Mouse (Mus musculus): ENCODE results near the gene Rtn4. TPM values are rescaled to one million over a fixed set of nuclear protein-coding genes. Genes with fewer than 3 reads are reported as not detected.

Rtn4 gene
- polyA plus RNA-seq, 1 experiment, result 773 TPM

- Histone ChIP-seq H3K4me1 (ENCODE audit: control insufficient read depth, insufficient read depth, low read length) (peaks cover 5% of the 10 kb centered on the region; the same call in 1 of the 2 replicates), H3K27ac (ENCODE audit: insufficient read depth, low read length) (no peak overlapping the region), H3K4me3 (ENCODE audit: insufficient read depth, low read length) (no peak overlapping the region)
- TF ChIP-seq CTCF (IDR thresholded peaks at IDR 0.05; ENCODE audit: borderline replicate concordance, insufficient read depth, low read length) (no peak), POLR2A (IDR thresholded peaks at IDR 0.05; ENCODE audit: low read depth, low read length) (no peak)
Observed at GRCm38 (mm10) chr11:29772279-29772678, 79.5 kb downstream of the Rtn4 start.

DNA sequence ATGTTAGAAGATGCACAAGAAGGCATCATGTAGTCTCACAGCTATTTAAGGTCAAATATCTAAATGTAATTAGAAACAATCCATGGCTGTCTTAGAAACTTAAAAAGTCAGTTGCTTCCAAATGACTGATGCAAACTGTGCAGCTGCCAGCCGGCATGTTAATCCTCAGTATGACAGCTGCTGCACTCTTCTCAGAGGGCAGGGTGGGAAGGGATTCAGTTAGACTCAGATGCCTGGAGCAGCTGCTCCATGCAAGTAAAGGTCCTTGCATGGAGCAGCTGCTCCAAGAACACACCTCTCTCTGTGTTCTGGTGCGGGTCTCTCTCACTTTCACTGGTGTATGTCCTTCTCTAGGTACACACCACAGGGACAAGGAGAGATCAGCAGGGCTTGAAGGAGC lies 81.5 kb downstream of the Rtn4 start:
- Histone ChIP-seq H3K4me3 (ENCODE audit: insufficient read depth, low read length) (no peak overlapping the region), H3K27ac (ENCODE audit: insufficient read depth, low read length) (no peak overlapping the region), H3K4me1 (ENCODE audit: control insufficient read depth, insufficient read depth, low read length) (peaks cover 5% of the 10 kb centered on the region; the same call in 1 of the 2 replicates)
- TF ChIP-seq POLR2A (IDR thresholded peaks at IDR 0.05; ENCODE audit: low read depth, low read length), result no peak
- TF ChIP-seq CTCF (IDR thresholded peaks at IDR 0.05; ENCODE audit: borderline replicate concordance, insufficient read depth, low read length), result no peak

GRCm38 (mm10) chr11:29774760-29775159 lies 82.0 kb downstream of the Rtn4 start:
- no peak overlapping the region for H3K27ac ChIP-seq (ENCODE audit: insufficient read depth, low read length)
- TF ChIP-seq POLR2A (IDR thresholded peaks at IDR 0.05; ENCODE audit: low read depth, low read length), result no peak
- TF ChIP-seq CTCF (IDR thresholded peaks at IDR 0.05; ENCODE audit: borderline replicate concordance, insufficient read depth, low read length), result no peak
- H3K4me1 ChIP-seq (ENCODE audit: control insufficient read depth, insufficient read depth, low read length), result peaks cover 5% of the 10 kb centered on the region; the same call in 1 of the 2 replicates
- H3K4me3 ChIP-seq (ENCODE audit: insufficient read depth, low read length), result no peak overlapping the region

GRCm38 (mm10) chr11:29777964-29778363 lies 85.2 kb downstream of the Rtn4 start:
- no peak for TF ChIP-seq POLR2A (IDR thresholded peaks at IDR 0.05; ENCODE audit: low read depth, low read length)
- TF ChIP-seq CTCF (IDR thresholded peaks at IDR 0.05; ENCODE audit: borderline replicate concordance, insufficient read depth, low read length), result no peak
- Histone ChIP-seq H3K27ac (ENCODE audit: insufficient read depth, low read length) (no peak overlapping the region), H3K4me1 (ENCODE audit: control insufficient read depth, insufficient read depth, low read length) (no peaks in the 10 kb centered on the region)

GRCm38 (mm10) chr11:29778936-29779335 lies 86.2 kb downstream of the Rtn4 start:
- Histone ChIP-seq H3K4me3 (ENCODE audit: insufficient read depth, low read length) (no peak overlapping the region), H3K4me1 (ENCODE audit: control insufficient read depth, insufficient read depth, low read length) (no peaks in the 10 kb centered on the region), H3K27ac (ENCODE audit: insufficient read depth, low read length) (no peak overlapping the region)
- TF ChIP-seq POLR2A (IDR thresholded peaks at IDR 0.05; ENCODE audit: low read depth, low read length), result no peak
- no peak for TF ChIP-seq CTCF (IDR thresholded peaks at IDR 0.05; ENCODE audit: borderline replicate concordance, insufficient read depth, low read length)

More at GRCm38 (mm10) chr11:29777964-29778363, 85.2 kb downstream of the Rtn4 start:
- H3K4me3 ChIP-seq (ENCODE audit: insufficient read depth, low read length), result no peak overlapping the region

DNA sequence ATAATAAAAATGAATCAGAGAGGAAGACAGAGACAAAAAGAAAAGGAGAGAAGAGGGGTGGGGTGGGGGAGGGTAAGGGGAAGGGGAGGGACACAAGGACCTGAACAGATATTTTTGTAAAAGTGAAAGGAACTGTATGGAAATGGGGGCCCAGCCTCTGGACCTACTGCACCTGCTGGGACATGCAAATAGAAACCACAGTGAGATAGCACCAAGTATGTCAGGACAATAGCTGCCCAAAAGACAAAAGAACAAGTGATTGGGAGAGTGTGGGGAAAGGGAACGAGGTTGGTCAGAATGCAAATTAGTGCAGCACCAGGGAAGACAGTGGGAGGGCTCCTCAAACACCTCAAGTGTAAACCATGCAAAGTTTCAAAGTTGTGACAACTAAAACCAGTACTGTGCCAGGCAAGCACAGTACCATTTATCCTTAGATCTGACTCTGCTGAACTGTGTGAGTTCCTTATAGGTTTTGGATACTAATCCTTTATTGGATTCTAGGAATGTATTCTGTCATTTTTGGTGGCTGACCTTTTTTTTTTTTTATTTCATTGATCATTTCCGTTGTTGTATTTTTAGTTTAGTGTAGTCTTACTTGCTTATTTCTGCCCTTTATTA lies 86.8 kb downstream of the Rtn4 start:
- no peaks in the 10 kb centered on the region for H3K4me1 ChIP-seq (ENCODE audit: control insufficient read depth, insufficient read depth, low read length)
- H3K27ac ChIP-seq (ENCODE audit: insufficient read depth, low read length), result no peak overlapping the region
- no peak overlapping the region for H3K4me3 ChIP-seq (ENCODE audit: insufficient read depth, low read length)
- no peak for TF ChIP-seq CTCF (IDR thresholded peaks at IDR 0.05; ENCODE audit: borderline replicate concordance, insufficient read depth, low read length)
- TF ChIP-seq POLR2A (IDR thresholded peaks at IDR 0.05; ENCODE audit: low read depth, low read length), result no peak

DNA sequence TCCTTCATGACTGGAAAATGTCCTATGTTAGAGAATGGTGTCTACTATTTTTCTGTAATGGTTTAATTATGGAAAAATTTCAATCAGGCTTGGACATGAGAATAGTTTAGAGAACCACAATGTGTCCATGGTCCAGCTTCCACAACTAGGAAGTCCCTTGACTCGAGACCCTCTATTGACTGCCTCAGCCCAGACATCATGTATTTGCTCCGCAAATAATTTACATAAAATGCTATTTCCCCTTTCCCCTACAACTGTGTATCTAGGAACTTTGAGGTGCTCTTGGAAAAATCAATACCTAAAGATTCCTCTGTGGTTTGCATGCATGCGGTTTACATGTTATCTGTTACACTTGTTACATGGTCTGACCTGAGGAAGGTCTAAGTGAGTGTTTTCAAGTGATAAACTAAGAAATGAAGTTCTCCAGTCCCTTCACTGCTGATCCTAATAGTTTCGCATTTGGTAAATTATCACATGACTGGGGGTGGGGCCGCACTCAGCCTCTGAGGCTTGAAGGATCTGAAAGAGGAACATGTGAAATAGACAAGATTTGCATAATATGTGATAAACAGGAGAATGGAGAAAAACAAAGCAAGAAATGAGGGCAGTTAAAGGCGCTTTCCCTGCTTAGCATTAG lies 94.0 kb downstream of the Rtn4 start:
- TF ChIP-seq POLR2A (IDR thresholded peaks at IDR 0.05; ENCODE audit: low read depth, low read length) (no peak), CTCF (IDR thresholded peaks at IDR 0.05; ENCODE audit: borderline replicate concordance, insufficient read depth, low read length) (no peak)
- Histone ChIP-seq H3K4me3 (ENCODE audit: insufficient read depth, low read length) (no peak overlapping the region), H3K27ac (ENCODE audit: insufficient read depth, low read length) (no peak overlapping the region), H3K4me1 (ENCODE audit: control insufficient read depth, insufficient read depth, low read length) (no peaks in the 10 kb centered on the region)

DNA sequence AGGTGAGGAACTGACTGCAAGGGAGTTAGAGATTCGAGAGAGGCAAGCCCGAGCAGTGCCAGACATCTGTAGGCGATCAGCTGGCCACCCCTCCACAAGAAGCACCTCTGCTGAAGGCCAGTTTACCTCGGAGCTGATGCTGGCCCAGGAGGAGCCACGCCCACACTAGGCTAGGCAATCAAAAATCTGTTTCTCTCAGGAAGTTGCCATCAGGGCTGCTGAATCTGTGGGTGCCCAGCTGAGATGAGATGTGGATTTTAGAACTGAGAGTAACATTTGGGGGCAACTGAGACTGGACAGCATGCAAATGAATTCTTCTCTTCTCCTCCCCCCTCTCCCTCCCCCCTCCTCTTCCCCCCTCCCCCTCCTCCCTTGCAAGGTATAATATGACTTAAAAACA lies 94.7 kb downstream of the Rtn4 start:
- no peak for TF ChIP-seq POLR2A (IDR thresholded peaks at IDR 0.05; ENCODE audit: low read depth, low read length)
- TF ChIP-seq CTCF (IDR thresholded peaks at IDR 0.05; ENCODE audit: borderline replicate concordance, insufficient read depth, low read length), result no peak
- Histone ChIP-seq H3K4me3 (ENCODE audit: insufficient read depth, low read length) (no peak overlapping the region), H3K27ac (ENCODE audit: insufficient read depth, low read length) (no peak overlapping the region), H3K4me1 (ENCODE audit: control insufficient read depth, insufficient read depth, low read length) (no peaks in the 10 kb centered on the region)

- Histone ChIP-seq H3K27ac (ENCODE audit: insufficient read depth, low read length) (no peak overlapping the region), H3K4me1 (ENCODE audit: control insufficient read depth, insufficient read depth, low read length) (no peaks in the 10 kb centered on the region), H3K4me3 (ENCODE audit: insufficient read depth, low read length) (no peak overlapping the region)
- no peak for TF ChIP-seq POLR2A (IDR thresholded peaks at IDR 0.05; ENCODE audit: low read depth, low read length)
- no peak for TF ChIP-seq CTCF (IDR thresholded peaks at IDR 0.05; ENCODE audit: borderline replicate concordance, insufficient read depth, low read length)
Observed at GRCm38 (mm10) chr11:29788499-29788898, 95.8 kb downstream of the Rtn4 start.

DNA sequence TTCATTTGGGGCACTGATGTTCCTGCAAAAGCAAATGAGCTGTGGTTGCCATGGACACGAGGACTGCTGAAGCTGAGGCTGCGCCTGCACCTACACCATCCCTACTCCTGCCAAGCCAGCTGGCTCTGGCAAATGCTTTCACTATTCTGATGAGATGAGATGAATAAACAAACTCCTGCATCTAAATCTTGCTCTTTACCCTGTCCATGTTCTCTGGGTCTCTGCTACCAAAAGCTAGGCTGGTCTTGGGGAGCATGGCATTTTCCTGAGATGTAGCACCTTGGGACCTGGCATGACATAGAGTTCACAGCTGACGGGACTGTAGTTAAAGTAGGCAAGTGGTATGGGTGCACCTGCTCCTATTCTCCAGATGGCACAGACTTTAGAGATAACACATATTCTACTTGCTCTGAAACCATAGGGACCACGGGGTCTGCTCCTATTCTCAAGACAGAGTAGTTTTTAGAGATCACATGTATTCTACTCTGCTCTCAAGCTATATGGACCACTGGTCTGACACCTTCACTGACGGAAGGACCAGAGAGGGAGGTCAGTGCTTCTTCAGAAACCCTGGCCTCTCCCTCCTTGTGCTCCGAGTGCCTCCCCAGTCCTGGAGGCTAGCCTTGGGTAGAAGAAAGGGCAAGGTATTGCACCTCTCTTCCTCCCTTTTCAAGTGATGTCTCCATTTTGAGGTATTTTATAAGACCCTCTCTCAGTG lies 96.3 kb downstream of the Rtn4 start:
- Histone ChIP-seq H3K27ac (ENCODE audit: insufficient read depth, low read length) (no peak overlapping the region), H3K4me3 (ENCODE audit: insufficient read depth, low read length) (no peak overlapping the region), H3K4me1 (ENCODE audit: control insufficient read depth, insufficient read depth, low read length) (peaks cover under 1% of the 10 kb centered on the region; the same call in 1 of the 2 replicates)
- TF ChIP-seq POLR2A (IDR thresholded peaks at IDR 0.05; ENCODE audit: low read depth, low read length), result no peak
